Mouse (Mus musculus): ENCODE measurements at regions not wholly inside any gene's neighbourhood (a gene's known extent, or its start where the extent isn't known, plus 50 kb on each side); places are given as distances from the start of the nearest gene placed in this dataset.

- peak overlapping the region; percentile 56; the same call in 1 of the 2 replicates for H3K4me2 ChIP-seq (ENCODE audit: insufficient read depth, low read depth, poor library complexity, severe bottlenecking)
Measured at GRCm38 (mm10) chr3:123984028-123984427, 293.4 kb upstream of the Ndst3 start.

GRCm38 (mm10) chr3:123999957-124000616, 309.4 kb upstream of the Ndst3 start:
- in situ Hi-C loops (cut with MboI; ENCODE audit: low pct_ligation_motif_present, low pct_unique_long_range_greater_than_20kb, low sequenced_read_pairs) (no loop called here), dilution Hi-C loops (cut with MboI; ENCODE audit: extremely low pct_ligation_motif_present, extremely low pct_unique_long_range_greater_than_20kb, low sequenced_read_pairs) (no loop called here)
- peaks cover 4% of the 10 kb centered on the region for H3K9me3 ChIP-seq (replicated peaks; ENCODE audit: low read length)

More at GRCm38 (mm10) chr3:123984028-123984427, 293.4 kb upstream of the Ndst3 start:
- Histone ChIP-seq H3K4me3 (replicated peaks in 1 of 3; ENCODE audit: low read depth in 2 of 3, low read length in 2 of 3, poor library complexity in 1 of 3) (no peak overlapping the region), H3K4me1 (ENCODE audit: control insufficient read depth in 1 of 2, insufficient read depth in 2 of 2) (no peaks in the 10 kb centered on the region), H3K9me3 (replicated peaks; ENCODE audit: low read length) (no peaks in the 10 kb centered on the region), H3K27ac (ENCODE audit: insufficient read depth, low read depth) (no peak overlapping the region), H3K27me3 (replicated peaks) (no peaks in the 10 kb centered on the region), H3K79me2 (replicated peaks; ENCODE audit: control insufficient read depth, extremely low read depth, insufficient read depth, poor library complexity, severe bottlenecking) (no peaks in the 10 kb centered on the region), H3K36me3 (replicated peaks in 1 of 2; ENCODE audit: control insufficient read depth in 1 of 2, insufficient read depth in 1 of 2, low read length in 1 of 2) (no peaks in the 10 kb centered on the region), H3K9ac (ENCODE audit: insufficient read depth, low read depth) (peak overlapping the region; percentile 33; the same call in 1 of the 2 replicates)
- peak; percentile 8 for DNase-seq (ENCODE audit: extremely low read depth)
- TF ChIP-seq JUN (IDR thresholded peaks at IDR 0.05; ENCODE audit: insufficient read depth, low read depth, low read length): no peak
- TF ChIP-seq EP300 (IDR thresholded peaks at IDR 0.05; ENCODE audit: low read length): no peak
- peak; percentile 79 for TF ChIP-seq ZNF384 (IDR thresholded peaks at IDR 0.05; ENCODE audit: low read depth, low read length)
- dilution Hi-C loops (cut with MboI; ENCODE audit: extremely low pct_ligation_motif_present, extremely low pct_unique_long_range_greater_than_20kb, low sequenced_read_pairs): no loop called here
- in situ Hi-C loops (cut with MboI; ENCODE audit: low pct_ligation_motif_present, low pct_unique_long_range_greater_than_20kb, low sequenced_read_pairs): no loop called here

DNA sequence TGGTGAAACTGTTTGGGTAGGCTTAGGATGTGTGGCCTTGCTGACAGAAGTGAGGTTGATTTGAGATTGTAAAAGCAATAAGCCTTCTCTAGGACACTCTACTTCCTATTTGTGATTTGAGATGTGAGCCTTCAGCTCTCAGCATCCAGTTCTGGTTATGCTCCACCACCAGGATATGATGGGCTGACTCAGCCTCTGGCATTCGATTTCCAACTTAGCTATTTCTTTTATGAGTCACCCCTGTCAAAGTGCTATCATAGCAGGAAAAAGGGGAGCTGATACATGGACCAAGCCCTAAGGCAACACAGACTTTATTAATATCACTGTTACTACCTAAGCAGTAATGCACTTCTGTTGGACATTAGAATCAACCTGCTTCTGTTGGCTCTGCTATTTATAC, 310.2 kb upstream of the Ndst3 start:
- dilution Hi-C loops (cut with MboI; ENCODE audit: extremely low pct_ligation_motif_present, extremely low pct_unique_long_range_greater_than_20kb, low sequenced_read_pairs) (no loop called here), in situ Hi-C loops (cut with MboI; ENCODE audit: low pct_ligation_motif_present, low pct_unique_long_range_greater_than_20kb, low sequenced_read_pairs) (no loop called here)
- Histone ChIP-seq H3K4me1 (ENCODE audit: control insufficient read depth in 1 of 2, insufficient read depth in 2 of 2) (no peaks in the 10 kb centered on the region), H3K27me3 (replicated peaks) (no peaks in the 10 kb centered on the region), H3K9me3 (replicated peaks; ENCODE audit: low read length) (peaks cover 4% of the 10 kb centered on the region), H3K9ac (ENCODE audit: insufficient read depth, low read depth) (no peak overlapping the region), H3K27ac (ENCODE audit: insufficient read depth, low read depth) (no peak overlapping the region), H3K36me3 (replicated peaks in 1 of 2; ENCODE audit: control insufficient read depth in 1 of 2, insufficient read depth in 1 of 2, low read length in 1 of 2) (no peaks in the 10 kb centered on the region), H3K4me2 (ENCODE audit: insufficient read depth, low read depth, poor library complexity, severe bottlenecking) (no peak overlapping the region), H3K79me2 (replicated peaks; ENCODE audit: control insufficient read depth, extremely low read depth, insufficient read depth, poor library complexity, severe bottlenecking) (no peaks in the 10 kb centered on the region), H3K4me3 (replicated peaks in 1 of 3; ENCODE audit: low read depth in 2 of 3, low read length in 2 of 3, poor library complexity in 1 of 3) (no peak overlapping the region)
- TF ChIP-seq HCFC1 (IDR thresholded peaks at IDR 0.05; ENCODE audit: low read depth, low read length): no peak
- no peak for TF ChIP-seq BHLHE40 (IDR thresholded peaks at IDR 0.05; ENCODE audit: low read depth, low read length)
- no peak for TF ChIP-seq E2F4 (IDR thresholded peaks at IDR 0.05; ENCODE audit: insufficient replicate concordance, low read depth, low read length)
- DNase-seq (ENCODE audit: extremely low read depth): no peak

More at GRCm38 (mm10) chr3:123999957-124000616, 309.4 kb upstream of the Ndst3 start:
- H3K79me2 ChIP-seq (replicated peaks; ENCODE audit: control insufficient read depth, extremely low read depth, insufficient read depth, poor library complexity, severe bottlenecking): no peaks in the 10 kb centered on the region
- no peaks in the 10 kb centered on the region for H3K27me3 ChIP-seq (replicated peaks)
- H3K4me2 ChIP-seq (ENCODE audit: insufficient read depth, low read depth, poor library complexity, severe bottlenecking): no peak overlapping the region
- H3K27ac ChIP-seq (ENCODE audit: insufficient read depth, low read depth): no peak overlapping the region
- no peaks in the 10 kb centered on the region for H3K36me3 ChIP-seq (replicated peaks in 1 of 2; ENCODE audit: control insufficient read depth in 1 of 2, insufficient read depth in 1 of 2, low read length in 1 of 2)
- H3K9ac ChIP-seq (ENCODE audit: insufficient read depth, low read depth): no peak overlapping the region
- TF ChIP-seq EP300 (IDR thresholded peaks at IDR 0.05; ENCODE audit: low read length) (no peak), MAFK (IDR thresholded peaks at IDR 0.05; ENCODE audit: insufficient replicate concordance, low read length) (no peak), CTCF (conservative IDR thresholded peaks at IDR 0.05 in 1 of 2, IDR thresholded peaks at IDR 0.05 in 1 of 2; ENCODE audit: low read depth in 2 of 2, low read length in 2 of 2) (no peak), POLR2A (IDR thresholded peaks at IDR 0.05; ENCODE audit: low read depth, low read length) (no peak), ELF1 (IDR thresholded peaks at IDR 0.05; ENCODE audit: low read depth, low read length) (no peak), RCOR1 (conservative IDR thresholded peaks at IDR 0.05; ENCODE audit: low read depth, low read length) (no peak), JUND (conservative IDR thresholded peaks at IDR 0.05; ENCODE audit: low read depth, low read length) (no peak), JUN (IDR thresholded peaks at IDR 0.05; ENCODE audit: insufficient read depth, low read depth, low read length) (no peak), SMC3 (IDR thresholded peaks at IDR 0.05; ENCODE audit: low read depth, low read length) (no peak), ETS1 (conservative IDR thresholded peaks at IDR 0.05; ENCODE audit: low read depth, low read length) (no peak), E2F4 (IDR thresholded peaks at IDR 0.05; ENCODE audit: insufficient replicate concordance, low read depth, low read length) (no peak), IRF4 (IDR thresholded peaks at IDR 0.05; ENCODE audit: low read depth, low read length) (no peak), HCFC1 (IDR thresholded peaks at IDR 0.05; ENCODE audit: low read depth, low read length) (no peak), NELFE (IDR thresholded peaks at IDR 0.05; ENCODE audit: low read depth, low read length) (no peak)
- H3K4me1 ChIP-seq (ENCODE audit: control insufficient read depth in 1 of 2, insufficient read depth in 2 of 2): no peaks in the 10 kb centered on the region
- DNase-seq (ENCODE audit: extremely low read depth): no peak
- H3K4me3 ChIP-seq (replicated peaks in 1 of 3; ENCODE audit: low read depth in 2 of 3, low read length in 2 of 3, poor library complexity in 1 of 3): no peak overlapping the region
